Mouse (Mus musculus) myocyte (in vitro differentiated cells): ENCODE measurements at regions not wholly inside any gene's neighbourhood (a gene's known extent, or its start where the extent isn't known, plus 50 kb on each side); places are given as distances from the start of the nearest gene placed in this dataset.

Experiments
- H3K27me3 ChIP-seq: one replicate; pipeline ENCODE4 v1.6.1; 2011; ENCODE audit not compliant: control insufficient read depth, insufficient read depth, insufficient read length
- H3K36me3 ChIP-seq: one replicate; pipeline ENCODE4 v1.6.1; 2011; ENCODE audit not compliant: control insufficient read depth, insufficient read depth
- H3K4me2 ChIP-seq: one replicate; pipeline ENCODE4 v1.6.1; 2011; ENCODE audit warnings: low read depth, control low read depth
- H3K4me3 ChIP-seq: one replicate; pipeline ENCODE4 v1.5.1; 2011; ENCODE audit warnings: mild to moderate bottlenecking, control low read depth, moderate library complexity
- H3K79me2 ChIP-seq: one replicate; pipeline ENCODE4 v1.6.1; 2011; ENCODE audit not compliant: control insufficient read depth, insufficient read depth
- H3ac ChIP-seq: one replicate; pipeline ENCODE4 v1.6.1; 2011; ENCODE audit not compliant: control insufficient read depth, insufficient read length
- CEBPB ChIP-seq: IDR thresholded peaks from 2 replicates; pipeline ENCODE4 v1.6.1; 2011; ENCODE audit warnings: mild to moderate bottlenecking, moderate library complexity; ENCODE audit not compliant: poor library complexity, insufficient read depth, severe bottlenecking
- E2F4 ChIP-seq: IDR thresholded peaks from one replicate; pipeline ENCODE4 v1.6.1; 2011; ENCODE audit warnings: mild to moderate bottlenecking, control low read depth, moderate library complexity; ENCODE audit not compliant: insufficient read depth
- MAX ChIP-seq: IDR thresholded peaks from one replicate; pipeline ENCODE4 v1.6.1; 2011; ENCODE audit warnings: low read depth, mild to moderate bottlenecking, control low read depth
- MYOD1 ChIP-seq, 3 experiments: IDR thresholded peaks; one replicate each; pipeline ENCODE4 v1.6.1; 2011; ENCODE audit warnings: control low read depth in 2 of 3, low read depth in 2 of 3, mild to moderate bottlenecking in 2 of 3, moderate library complexity in 1 of 3; ENCODE audit not compliant: insufficient read length in 2 of 3, control insufficient read depth in 1 of 3
- MYOG ChIP-seq, 3 experiments: IDR thresholded peaks; one replicate each; pipeline ENCODE4 v1.6.1; 2011; ENCODE audit warnings: control low read depth in 2 of 3, low read depth in 2 of 3, mild to moderate bottlenecking in 2 of 3; ENCODE audit not compliant: insufficient read length in 2 of 3, control insufficient read depth in 1 of 3, insufficient read depth in 1 of 3
- POLR2A ChIP-seq: IDR thresholded peaks from one replicate; pipeline ENCODE4 v1.6.1; 2011; ENCODE audit warnings: low read depth, mild to moderate bottlenecking, control low read depth, moderate library complexity; ENCODE audit not compliant: insufficient read length
- POLR2AphosphoS2 ChIP-seq: IDR thresholded peaks from one replicate; pipeline ENCODE4 v1.6.1; 2011; ENCODE audit warnings: low read depth, control low read depth; ENCODE audit not compliant: insufficient read length
- REST ChIP-seq: IDR thresholded peaks from one replicate; pipeline ENCODE4 v1.6.1; 2011; ENCODE audit warnings: mild to moderate bottlenecking, control low read depth, moderate library complexity; ENCODE audit not compliant: insufficient read depth, insufficient read length
- SRF ChIP-seq: IDR thresholded peaks from one replicate; pipeline ENCODE4 v1.6.1; 2011; ENCODE audit warnings: low read depth; ENCODE audit not compliant: control insufficient read depth, insufficient read length
- TCF12 ChIP-seq: IDR thresholded peaks from one replicate; pipeline ENCODE4 v1.6.1; 2011; ENCODE audit warnings: mild to moderate bottlenecking, control low read depth; ENCODE audit not compliant: poor library complexity, insufficient read depth, severe bottlenecking
- TCF3 ChIP-seq: IDR thresholded peaks from one replicate; pipeline ENCODE4 v1.6.1; 2011; ENCODE audit warnings: low read depth, control low read depth; ENCODE audit not compliant: insufficient read length
- USF1 ChIP-seq: IDR thresholded peaks from one replicate; pipeline ENCODE4 v1.6.1; 2011; ENCODE audit warnings: low read depth, mild to moderate bottlenecking, control low read depth, moderate library complexity

DNA sequence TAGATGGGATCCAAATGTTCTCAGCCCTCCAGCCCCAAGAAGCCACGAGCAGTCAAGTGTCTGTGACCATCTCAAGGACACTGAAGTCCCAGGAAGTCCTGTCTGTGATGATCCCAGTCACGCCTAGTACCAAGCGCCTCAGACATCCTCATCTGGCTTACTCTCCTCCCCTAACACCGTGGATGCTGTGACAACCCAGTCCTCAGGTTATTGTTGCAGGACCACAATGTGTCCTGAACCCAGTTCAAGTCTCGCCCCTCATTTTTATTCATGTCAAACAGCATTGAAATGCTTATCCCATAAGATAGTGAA, 129.4 kb upstream of the Mvb12b start:
- Histone ChIP-seq H3K4me2 (no peak overlapping the region), H3ac (no peak overlapping the region), H3K36me3 (no peaks in the 10 kb centered on the region), H3K27me3 (peaks cover 22% of the 10 kb centered on the region), H3K79me2 (no peaks in the 10 kb centered on the region), H3K4me3 (no peak overlapping the region)
- TF ChIP-seq POLR2A (no peak), CEBPB (no peak), E2F4 (no peak), TCF3 (no peak), POLR2AphosphoS2 (no peak)

DNA sequence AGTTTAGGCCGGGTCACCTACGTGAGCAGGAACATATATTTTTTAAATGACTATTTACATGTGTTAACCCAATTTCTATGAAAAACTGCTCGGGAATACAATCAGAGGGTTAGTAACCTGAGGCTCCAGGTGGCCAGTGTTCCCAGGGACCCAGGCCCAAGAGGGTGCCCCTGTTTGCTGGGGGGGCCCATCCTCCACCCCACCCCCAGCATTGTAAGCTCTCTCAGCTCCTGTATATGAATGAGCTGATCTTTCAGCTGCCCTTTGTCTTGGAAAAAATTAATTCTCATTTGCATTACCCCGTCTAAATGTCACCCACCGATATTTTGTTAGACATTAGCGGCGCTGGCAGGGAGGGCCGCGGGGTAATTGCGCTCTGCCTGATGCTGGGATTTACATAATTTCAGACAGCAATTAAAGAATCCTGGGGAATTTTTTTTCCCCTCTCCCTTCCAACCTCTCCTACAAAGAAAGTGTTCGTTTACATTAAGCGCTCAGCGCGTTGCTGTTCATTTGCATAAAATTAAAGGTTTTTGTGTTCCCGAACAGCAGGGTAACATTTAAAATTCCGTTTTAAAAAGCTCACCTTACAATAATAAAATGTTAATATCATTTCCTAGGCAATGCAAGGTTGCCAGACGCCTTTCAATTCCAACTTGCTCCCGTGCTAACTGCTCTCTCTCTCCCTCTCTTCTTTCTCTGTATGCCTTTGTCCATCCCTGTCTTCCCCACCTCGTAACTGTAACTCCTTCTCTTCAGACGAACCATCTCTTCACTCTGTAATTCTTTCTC, 128.8 kb upstream of the Mvb12b start:
- TF ChIP-seq REST (no peak), TCF12 (no peak), MYOD1 (IDR thresholded peaks at IDR 0.05; ENCODE audit: control insufficient read depth in 1 of 3, insufficient read length in 2 of 3, low read depth in 2 of 3) (no peak), CEBPB (no peak)
- Histone ChIP-seq H3K4me2 (no peak overlapping the region), H3K36me3 (no peaks in the 10 kb centered on the region), H3K27me3 (peaks cover 22% of the 10 kb centered on the region), H3ac (no peak overlapping the region), H3K79me2 (no peaks in the 10 kb centered on the region), H3K4me3 (no peak overlapping the region)

DNA sequence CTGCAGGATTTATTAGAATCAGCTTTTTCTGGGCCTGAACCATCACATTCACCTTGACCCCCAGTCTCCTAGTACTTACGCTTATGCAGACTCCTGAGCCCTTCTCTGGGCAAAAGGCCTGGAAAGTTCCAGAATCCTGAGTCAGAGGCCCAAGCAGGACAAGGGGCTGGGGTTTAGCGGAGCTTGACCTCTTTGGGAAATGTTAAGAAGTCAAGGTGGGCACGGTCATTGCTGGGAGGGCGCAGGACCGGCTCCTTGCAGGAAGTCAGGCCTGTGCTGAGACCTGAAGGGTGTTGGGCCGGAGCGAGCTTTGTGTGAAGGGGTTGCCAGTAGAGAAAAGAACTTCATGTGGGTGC, 127.9 kb upstream of the Mvb12b start:
- H3K4me2 ChIP-seq, result no peak overlapping the region
- H3K36me3 ChIP-seq, result no peaks in the 10 kb centered on the region
- peaks cover 22% of the 10 kb centered on the region for H3K27me3 ChIP-seq
- TF ChIP-seq CEBPB, result no peak
- no peak for TF ChIP-seq MYOG (IDR thresholded peaks at IDR 0.05; ENCODE audit: control insufficient read depth in 1 of 3, insufficient read depth in 1 of 3, insufficient read length in 2 of 3, low read depth in 2 of 3)
- no peak for TF ChIP-seq USF1
- TF ChIP-seq POLR2AphosphoS2, result no peak
- no peak for TF ChIP-seq REST
- no peak for TF ChIP-seq POLR2A
- TF ChIP-seq MAX, result no peak
- TF ChIP-seq SRF, result no peak
- no peak for TF ChIP-seq TCF3
- TF ChIP-seq MYOD1 (IDR thresholded peaks at IDR 0.05; ENCODE audit: control insufficient read depth in 1 of 3, insufficient read length in 2 of 3, low read depth in 2 of 3), result no peak
- TF ChIP-seq TCF12, result no peak
- TF ChIP-seq E2F4, result no peak
- H3ac ChIP-seq, result no peak overlapping the region
- H3K4me3 ChIP-seq, result no peak overlapping the region
- no peaks in the 10 kb centered on the region for H3K79me2 ChIP-seq

DNA sequence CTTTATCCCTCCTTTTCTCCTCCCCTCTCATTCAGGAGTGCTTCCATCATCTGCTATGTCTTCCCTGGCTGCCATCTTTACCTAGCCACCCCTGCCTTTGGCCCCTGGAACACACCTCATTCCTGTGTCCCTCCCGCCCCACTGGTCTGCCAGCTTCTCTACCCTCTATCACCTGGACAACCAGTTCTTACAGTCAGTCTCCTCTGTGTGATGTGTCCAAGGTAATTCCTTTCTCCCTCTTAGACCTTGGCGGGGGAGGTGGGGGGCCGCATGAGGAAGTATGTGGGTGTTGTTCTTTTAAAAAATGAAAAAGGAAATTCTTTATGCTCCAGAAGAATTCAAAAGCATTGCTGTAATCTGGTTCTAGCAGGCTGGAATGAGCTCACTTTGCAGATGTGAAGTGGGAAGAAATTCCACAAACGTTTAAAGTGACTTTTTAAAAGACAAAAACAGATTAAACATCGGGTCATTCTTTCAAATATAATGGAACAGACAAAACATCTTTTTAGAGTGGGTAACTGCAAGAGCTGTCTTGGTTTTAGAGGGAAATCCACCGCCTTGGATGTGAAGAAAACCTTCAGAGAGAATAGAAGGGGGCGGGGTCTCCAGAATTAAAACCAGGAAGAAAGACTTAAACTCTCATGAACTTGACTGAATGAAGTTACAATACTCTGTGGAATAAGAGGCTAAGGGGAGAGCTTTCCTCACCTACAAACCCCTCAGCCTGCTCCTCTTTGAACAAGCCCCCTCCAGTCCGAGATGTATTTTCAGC, 127.3 kb upstream of the Mvb12b start:
- no peak overlapping the region for H3K4me3 ChIP-seq
- no peak overlapping the region for H3ac ChIP-seq
- no peaks in the 10 kb centered on the region for H3K36me3 ChIP-seq
- H3K79me2 ChIP-seq, result no peaks in the 10 kb centered on the region
- H3K27me3 ChIP-seq, result peaks cover 22% of the 10 kb centered on the region
- no peak overlapping the region for H3K4me2 ChIP-seq
- TF ChIP-seq MYOG (IDR thresholded peaks at IDR 0.05; ENCODE audit: control insufficient read depth in 1 of 3, insufficient read depth in 1 of 3, insufficient read length in 2 of 3, low read depth in 2 of 3) (no peak), MYOD1 (IDR thresholded peaks at IDR 0.05; ENCODE audit: control insufficient read depth in 1 of 3, insufficient read length in 2 of 3, low read depth in 2 of 3) (no peak), TCF12 (no peak), CEBPB (no peak), USF1 (no peak), TCF3 (no peak), POLR2A (no peak), MAX (no peak), POLR2AphosphoS2 (no peak), REST (no peak), SRF (no peak)

DNA sequence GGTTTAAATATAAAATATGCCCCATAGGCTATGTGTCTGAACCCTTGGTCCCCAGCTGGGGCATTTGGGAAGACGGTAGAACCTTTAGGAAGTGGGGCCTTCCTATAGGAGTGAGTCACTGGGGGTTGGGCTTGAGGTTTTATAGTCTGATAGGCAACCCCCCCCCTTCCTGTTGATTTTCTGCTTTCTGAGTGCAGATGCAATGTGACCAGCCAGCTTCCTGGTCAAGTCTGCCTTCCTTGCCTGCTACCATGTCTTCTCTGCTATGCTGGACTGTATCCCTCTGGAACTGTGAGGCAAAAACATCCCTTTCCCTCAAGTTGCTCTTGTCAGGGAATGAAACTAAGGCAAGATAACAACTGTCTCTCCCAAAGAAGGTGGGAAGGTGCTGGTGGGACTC, 122.4 kb upstream of the Mvb12b start:
- no peaks in the 10 kb centered on the region for H3K79me2 ChIP-seq
- H3K4me2 ChIP-seq, result no peak overlapping the region
- TF ChIP-seq CEBPB (no peak), MYOD1 (IDR thresholded peaks at IDR 0.05; ENCODE audit: control insufficient read depth in 1 of 3, insufficient read length in 2 of 3, low read depth in 2 of 3) (no peak), REST (no peak), MYOG (IDR thresholded peaks at IDR 0.05; ENCODE audit: control insufficient read depth in 1 of 3, insufficient read depth in 1 of 3, insufficient read length in 2 of 3, low read depth in 2 of 3) (no peak), POLR2A (no peak), TCF12 (no peak), MAX (no peak), POLR2AphosphoS2 (no peak), USF1 (no peak), E2F4 (no peak), SRF (no peak), TCF3 (no peak)
- peaks cover 22% of the 10 kb centered on the region for H3K27me3 ChIP-seq
- no peaks in the 10 kb centered on the region for H3K36me3 ChIP-seq
- no peak overlapping the region for H3K4me3 ChIP-seq
- H3ac ChIP-seq, result no peak overlapping the region
